Mouse (Mus musculus) B cell, adult 62 days (primary cell): ENCODE results near the gene Hhatl. TPM values are rescaled to one million over a fixed set of nuclear protein-coding genes. Genes with fewer than 3 reads are reported as not detected.

ENCODE experiments used
- total RNA-seq: library from RNA; stranded (reverse); gene quantifications from 4 replicates; pipeline ENCODE4 v1.2.4, GENCODE M21; 2023

Hhatl gene
- not detected in 4 replicates for total RNA-seq

GRCm38 (mm10) chr9:121791757-121792521 lies at the start of gene Hhatl:
TSS of gene Hhatl (minus strand) at chr9:121792507.

GRCm38 (mm10) chr9:121838829-121839621 lies 46.7 kb upstream of the Hhatl start, which contains the start of gene Ccdc13:
TSS of gene Ccdc13 (minus strand) at chr9:121839461.

GRCm38 (mm10) chr9:121777484-121778065 lies 14.7 kb downstream of the Hhatl start, which contains the start of gene Klhl40:
TSS of gene Klhl40 (plus strand) at chr9:121777607.

GRCm38 (mm10) chr9:121759091-121760081 lies 32.9 kb downstream of the Hhatl start, which contains the start of gene Zfp651:
TSS of gene Zfp651 (plus strand) at chr9:121759330.

Other genes with a start within 250 kb of the Hhatl start
- gene Lyzl4, start 150.4 kb downstream of the Hhatl start, total RNA-seq, result not detected in 4 replicates
- gene Vipr1, start 149.8 kb downstream of the Hhatl start, total RNA-seq, result 0.61 to 1.3 TPM (median 1.1 TPM) in 4 replicates
- gene Sec22c, start 87.0 kb downstream of the Hhatl start, total RNA-seq, result 21.2 to 28.7 TPM (median 23.8 TPM) in 4 replicates
- gene Ss18l2, start 82.2 kb downstream of the Hhatl start, total RNA-seq, result 23.8 to 27.7 TPM (median 26.2 TPM) in 4 replicates
- gene Nktr, start 73.3 kb downstream of the Hhatl start, total RNA-seq, result 272 to 303 TPM (median 296 TPM) in 4 replicates
- 0.09 to 0.53 TPM (median 0.34 TPM) in 4 replicates for gene Zfp651, start 33.2 kb downstream of the Hhatl start, total RNA-seq
- gene Klhl40, start 14.9 kb downstream of the Hhatl start, total RNA-seq, result not detected in 4 replicates
- gene Ccdc13, start 47.0 kb upstream of the Hhatl start, total RNA-seq, result not detected in 4 replicates
- gene Higd1a, start 65.9 kb upstream of the Hhatl start, total RNA-seq, result 26.6 to 31.7 TPM (median 28.8 TPM) in 4 replicates
- gene Ackr2, start 105.8 kb upstream of the Hhatl start, total RNA-seq, result 18.4 to 24.6 TPM (median 21.1 TPM) in 4 replicates
- gene Cyp8b1, start 123.8 kb upstream of the Hhatl start, total RNA-seq, result not detected in 4 replicates
- gene Fam198a, start 158.5 kb upstream of the Hhatl start, total RNA-seq, result 0.91 to 1.9 TPM (median 1.2 TPM) in 4 replicates
- gene Pomgnt2, start 204.6 kb upstream of the Hhatl start, total RNA-seq, result not detected in 4 replicates